Mouse (Mus musculus): Measurements from ENCODE around the gene Ppp1r3a.

- no peak for TF ChIP-seq CTCF (conservative IDR thresholded peaks at IDR 0.05; ENCODE audit: low read length)
- no peak for TF ChIP-seq NANOG (IDR thresholded peaks at IDR 0.05; ENCODE audit: borderline replicate concordance, low read length)
Observed at GRCm38 (mm10) chr6:14720110-14720771, 34.8 kb downstream of the Ppp1r3a start.

All from E14TG2a.4 (cell line).